Mouse (Mus musculus) MEL (cell line): ENCODE measurements at regions not wholly inside any gene's neighbourhood (a gene's known extent, or its start where the extent isn't known, plus 50 kb on each side); places are given as distances from the start of the nearest gene placed in this dataset.

Experiments used
- BHLHE40 ChIP-seq: IDR thresholded peaks from 2 replicates; pipeline ENCODE4 v1.6.1; 2012; ENCODE audit warnings: low read depth, mild to moderate bottlenecking, inconsistent platforms, low read length, improper control_type of control experiment, borderline replicate concordance
- CTCF ChIP-seq, 3 experiments: IDR thresholded peaks in 2 of 3; conservative IDR thresholded peaks in 1 of 3; 2 replicates each; pipeline ENCODE4 v1.5.1; 2011 to 2012; ENCODE audit warnings: low read length in 3 of 3, low read depth in 2 of 3, mild to moderate bottlenecking in 2 of 3, improper control_type of control experiment in 1 of 3, inconsistent platforms in 1 of 3, mixed read lengths in 1 of 3, moderate library complexity in 1 of 3; ENCODE audit not compliant: control insufficient read depth in 1 of 3, insufficient read depth in 1 of 3, poor library complexity in 1 of 3, severe bottlenecking in 1 of 3
- EP300 ChIP-seq, 2 experiments: IDR thresholded peaks; 2 replicates each; pipeline ENCODE4 v1.6.1; 2011; ENCODE audit warnings: improper control_type of control experiment in 2 of 2, low read length in 2 of 2, low read depth in 1 of 2, mild to moderate bottlenecking in 1 of 2
- ETS1 ChIP-seq: IDR thresholded peaks from 2 replicates; pipeline ENCODE4 v1.6.1; 2012; ENCODE audit warnings: low read depth, mild to moderate bottlenecking, inconsistent platforms, low read length, improper control_type of control experiment, moderate library complexity
- GABPA ChIP-seq: IDR thresholded peaks from 2 replicates; pipeline ENCODE4 v1.6.1; 2012; ENCODE audit warnings: low read depth, mild to moderate bottlenecking, inconsistent platforms, low read length, improper control_type of control experiment, moderate library complexity
- GATA1 ChIP-seq: IDR thresholded peaks from 2 replicates; pipeline ENCODE4 v1.6.1; 2011; ENCODE audit warnings: low read depth, low read length, improper control_type of control experiment
- HCFC1 ChIP-seq: IDR thresholded peaks from 2 replicates; pipeline ENCODE4 v1.6.1; 2012; ENCODE audit warnings: low read depth, mild to moderate bottlenecking, inconsistent platforms, low read length, improper control_type of control experiment, moderate library complexity
- JUND ChIP-seq: IDR thresholded peaks from 2 replicates; pipeline ENCODE4 v1.6.1; 2011; ENCODE audit warnings: low read depth, mild to moderate bottlenecking, improper control_type of control experiment, low read length
- MAFK ChIP-seq: IDR thresholded peaks from 2 replicates; pipeline ENCODE4 v1.6.1; 2011; ENCODE audit warnings: low read depth, mild to moderate bottlenecking, low read length, improper control_type of control experiment, borderline replicate concordance
- POLR2A ChIP-seq, 2 experiments: IDR thresholded peaks; 2 replicates each; pipeline ENCODE4 v1.6.1; 2011 to 2012; ENCODE audit warnings: low read length in 2 of 2, mild to moderate bottlenecking in 2 of 2, control low read depth in 1 of 2, improper control_type of control experiment in 1 of 2, low read depth in 1 of 2, moderate library complexity in 1 of 2; ENCODE audit not compliant: control insufficient read depth in 1 of 2, insufficient read depth in 1 of 2, poor library complexity in 1 of 2
- RCOR1 ChIP-seq: IDR thresholded peaks from 2 replicates; pipeline ENCODE4 v1.6.1; 2012; ENCODE audit warnings: low read depth, mild to moderate bottlenecking, inconsistent platforms, low read length, improper control_type of control experiment
- TAL1 ChIP-seq: IDR thresholded peaks from 2 replicates; pipeline ENCODE4 v1.6.1; 2012; ENCODE audit warnings: mild to moderate bottlenecking, inconsistent platforms, low read length, moderate library complexity, mixed read lengths
- ZMIZ1 ChIP-seq: IDR thresholded peaks from 2 replicates; pipeline ENCODE4 v1.6.1; 2012; ENCODE audit warnings: low read depth, mild to moderate bottlenecking, inconsistent platforms, low read length, improper control_type of control experiment, moderate library complexity
- ZNF384 ChIP-seq: IDR thresholded peaks from 2 replicates; pipeline ENCODE4 v1.6.1; 2012; ENCODE audit warnings: low read depth, mild to moderate bottlenecking, inconsistent platforms, low read length, improper control_type of control experiment

- TF ChIP-seq ETS1: no peak
- no peak for TF ChIP-seq POLR2A (IDR thresholded peaks at IDR 0.05; ENCODE audit: control insufficient read depth in 1 of 2, insufficient read depth in 1 of 2, low read depth in 1 of 2, low read length in 2 of 2, poor library complexity in 1 of 2)
- TF ChIP-seq CTCF (IDR thresholded peaks at IDR 0.05 in 2 of 3, conservative IDR thresholded peaks at IDR 0.05 in 1 of 3; ENCODE audit: control insufficient read depth in 1 of 3, insufficient read depth in 1 of 3, low read depth in 2 of 3, low read length in 3 of 3, poor library complexity in 1 of 3, severe bottlenecking in 1 of 3): no peak
- TF ChIP-seq BHLHE40: no peak
- TF ChIP-seq ZMIZ1: no peak
- no peak for TF ChIP-seq HCFC1
- no peak for TF ChIP-seq GATA1
- TF ChIP-seq MAFK: no peak
- TF ChIP-seq GABPA: no peak
- no peak for TF ChIP-seq JUND
- TF ChIP-seq EP300 (IDR thresholded peaks at IDR 0.05; ENCODE audit: low read depth in 1 of 2, low read length in 2 of 2): no peak
- no peak for TF ChIP-seq ZNF384
- TF ChIP-seq TAL1: no peak
- TF ChIP-seq RCOR1: no peak
Measured at GRCm38 (mm10) chr5:74893276-74893675, 151.3 kb downstream of the Chic2 start.
